Comparison of ENCODE assay signal across 9 mouse cellular contexts in genomic region chr13:46501800-46502389, GRCm38 (mm10). TPM values are rescaled to one million over a fixed set of nuclear protein-coding genes. Genes with fewer than 3 reads are reported as not detected.
DNase-seq lines count a peak whose midpoint lies in the region; ATAC-seq lines count a peak whose summit lies in the region.
"Had no signal": no experiment of that assay in that cellular context is flagged by ENCODE, and none has a peak within 500 bp of the region (broad histone marks: within the 10 kb centered on the region; RNA-seq: fewer than 3 reads in every experiment).

Gene Cap2 (plus strand): TSS chr13:46501848.

- peak; percentile 97 for ATAC-seq in granulocyte monocyte progenitor cell, adult 5-6 weeks (replicated peaks; ENCODE audit: poor library complexity, severe bottlenecking)
- ATAC-seq in intestine, embryonic 16.5 days = peak; percentile 84
- ATAC-seq in midbrain, embryonic 11.5 days (ENCODE audit: low FRiP score) = peak; percentile 84

- H3K27ac ChIP-seq in intestine, embryonic 16.5 days (ENCODE audit: low read length) = peak within 1 kb of the TSS; percentile 0; the same call in 1 of the 2 replicates
- peak within 1 kb of the TSS; percentile 87 for H3K27ac ChIP-seq in limb, embryonic 10.5 days
- no peak within 1 kb of the TSS for H3K27ac ChIP-seq in midbrain, embryonic 11.5 days (ENCODE audit: low read depth, low read length)
- H3K27ac ChIP-seq: macrophage had no signal

- WGBS in intestine, embryonic 16.5 days = under 1% methylated on average over 38 of the region's 42 CpGs
- WGBS in limb, embryonic 10.5 days = 1% methylated on average over 39 of the region's 42 CpGs
- under 1% methylated on average over 33 of the region's 42 CpGs for WGBS in midbrain, embryonic 11.5 days

- no peaks in the 10 kb centered on the region for H3K27me3 ChIP-seq in intestine, embryonic 16.5 days (replicated peaks; ENCODE audit: control insufficient read depth, insufficient read depth, low read length)
- H3K27me3 ChIP-seq in limb, embryonic 10.5 days (ENCODE audit: low read depth, poor library complexity, severe bottlenecking) = peaks cover 15% of the 10 kb centered on the region; the same call in 1 of the 2 replicates
- no peaks in the 10 kb centered on the region for H3K27me3 ChIP-seq in midbrain, embryonic 11.5 days (ENCODE audit: control insufficient read depth, insufficient read depth, low read length)

- H3K4me3 ChIP-seq in intestine, embryonic 16.5 days (ENCODE audit: low read length) = peak within 1 kb of the TSS; percentile 59
- H3K4me3 ChIP-seq in limb, embryonic 10.5 days = peak within 1 kb of the TSS; percentile 72
- H3K4me3 ChIP-seq in midbrain, embryonic 11.5 days (ENCODE audit: low read depth, low read length) = peak within 1 kb of the TSS; percentile 55

- DNase-seq in adrenal gland, postnatal 14 days = peak; percentile 80
- DNase-seq in embryo, embryonic 11.5 days (ENCODE audit: low read depth, low spot score) = peak; percentile 17
- peak; percentile 76 for DNase-seq in limb, embryonic 10.5 days (ENCODE audit: low spot score)
- DNase-seq in midbrain, embryonic 11.5 days (ENCODE audit: low spot score, missing footprints) = peak; percentile 92
- peak; percentile 85 for DNase-seq in skeletal muscle tissue, adult 2 months (ENCODE audit: low read depth, low spot score)
- DNase-seq in urinary bladder, postnatal 4 days (ENCODE audit: low spot score in 2 of 2) = peak; percentile 50 to 73

- no peaks in the 10 kb centered on the region for H3K4me1 ChIP-seq in intestine, embryonic 16.5 days (ENCODE audit: control insufficient read depth, insufficient read depth, low read length)
- H3K4me1 ChIP-seq in limb, embryonic 10.5 days = peaks cover 15% of the 10 kb centered on the region
- H3K4me1 ChIP-seq in midbrain, embryonic 11.5 days (ENCODE audit: control insufficient read depth, insufficient read depth, low read length) = 0 out of 2 replicates have a peak, but pooled peaks cover 4% of the 10 kb centered on the region

- H3K4me2 ChIP-seq in intestine, embryonic 16.5 days (ENCODE audit: low read depth, low read length) = peak within 1 kb of the TSS; percentile 88
- H3K4me2 ChIP-seq in midbrain, embryonic 11.5 days = peak within 1 kb of the TSS; percentile 83

- no peaks in the 10 kb centered on the region for H3K36me3 ChIP-seq in intestine, embryonic 16.5 days (ENCODE audit: control insufficient read depth, insufficient read depth, low read length)
- H3K36me3 ChIP-seq in limb, embryonic 10.5 days = no peaks in the 10 kb centered on the region
- no peaks in the 10 kb centered on the region for H3K36me3 ChIP-seq in midbrain, embryonic 11.5 days (ENCODE audit: control insufficient read depth, insufficient read depth, low read length)

- peak within 1 kb of the TSS; percentile 72 for H3K9ac ChIP-seq in intestine, embryonic 16.5 days (ENCODE audit: low read depth, low read length)
- H3K9ac ChIP-seq in midbrain, embryonic 11.5 days (ENCODE audit: low read length) = peak within 1 kb of the TSS; percentile 70

- no peaks in the 10 kb centered on the region for H3K9me3 ChIP-seq in intestine, embryonic 16.5 days (ENCODE audit: control insufficient read depth, low read length)
- no peaks in the 10 kb centered on the region for H3K9me3 ChIP-seq in limb, embryonic 10.5 days (replicated peaks)
- no peaks in the 10 kb centered on the region for H3K9me3 ChIP-seq in midbrain, embryonic 11.5 days (ENCODE audit: control insufficient read depth, low read length)

RNA-seq across cellular contexts. Expression of gene Cap2, which starts in this region (rescaled TPM):
- 2.4 and 3.0 TPM in 2 replicates for total RNA-seq in adrenal gland, postnatal 14 days (2021)
- not detected in 2 replicates for total RNA-seq in granulocyte monocyte progenitor cell, adult 5-6 weeks (2014; fragmentation: Nextera tagmentation)
- total RNA-seq in granulocyte monocyte progenitor cell, adult 5-6 weeks (2017) = not detected in 2 replicates
- 10.0 and 10.7 TPM in 2 replicates for polyA plus RNA-seq in intestine, embryonic 16.5 days (2015; fragmentation: Nextera tagmentation; extraction: Ambion mirVana)
- 4.2 and 6.7 TPM in 2 replicates for polyA plus RNA-seq in limb, embryonic 10.5 days (2016; fragmentation: Nextera tagmentation; extraction: Ambion mirVana)
- 9.9 and 11.4 TPM in 2 replicates for polyA plus RNA-seq in midbrain, embryonic 11.5 days (2014; fragmentation: Nextera tagmentation; extraction: Ambion mirVana)

Comparison
In these comparisons a context has a peak if more than half of its experiments do, and no peak if none do; other contexts are left out.
1. Peak in ATAC-seq in granulocyte monocyte progenitor cell, adult 5-6 weeks; RNA of the gene not detected or under 1 TPM.
2. DNase-seq: peak in every context shown above with its lines; median percentile 92 in midbrain, embryonic 11.5 days; 85 in skeletal muscle tissue, adult 2 months; 80 in adrenal gland, postnatal 14 days; 76 in limb, embryonic 10.5 days; 62 in urinary bladder, postnatal 4 days; 17 in embryo, embryonic 11.5 days.